Mouse (Mus musculus) kidney, postnatal 0 days (tissue): Measurements from ENCODE around the gene Gm37240. TPM values are rescaled to one million over a fixed set of nuclear protein-coding genes. Genes with fewer than 3 reads are reported as not detected.

Experiments used
- ATAC-seq: fragments of 200-750 bp; cut with Nextera tagmentation; replicated peaks from 2 replicates; pipeline ENCODE4 v1.8.0; 2017; ENCODE audit warnings: low read depth, moderate number of reproducible peaks, moderate TSS enrichment, moderate library complexity; ENCODE audit not compliant: low FRiP score
- DNase-seq: peaks from one replicate; pipeline ENCODE4 v3.0.0-alpha.2; 2016; ENCODE audit warnings: low spot score
- H3K27ac ChIP-seq: fragments of 300-500 bp; sonication (generic); 2 replicates; pipeline ENCODE4 v1.5.1; 2014; ENCODE audit warnings: mild to moderate bottlenecking
- H3K27me3 ChIP-seq: fragments of 300-500 bp; sonication (generic); 2 replicates; pipeline ENCODE4 v1.6.1; 2014; ENCODE audit warnings: low read length, mixed read lengths; ENCODE audit not compliant: insufficient read depth
- H3K36me3 ChIP-seq: fragments of 300-500 bp; sonication (generic); 2 replicates; pipeline ENCODE4 v1.6.1; 2014; ENCODE audit warnings: low read length, mixed read lengths; ENCODE audit not compliant: insufficient read depth
- H3K4me1 ChIP-seq: fragments of 300-500 bp; sonication (generic); replicated peaks from 2 replicates; pipeline ENCODE4 v1.6.1; 2014; ENCODE audit warnings: antibody characterized with exemption, low read length, mixed read lengths; ENCODE audit not compliant: insufficient read depth
- H3K4me2 ChIP-seq: fragments of 300-500 bp; sonication (generic); 2 replicates; pipeline ENCODE4 v1.6.1; 2014; ENCODE audit warnings: mild to moderate bottlenecking, low read length, moderate library complexity, mixed read lengths
- H3K4me3 ChIP-seq: fragments of 300-500 bp; sonication (generic); replicated peaks from 2 replicates; pipeline ENCODE4 v1.5.1; 2014; ENCODE audit warnings: low read depth, low read length
- H3K9ac ChIP-seq: fragments of 300-500 bp; sonication (generic); 2 replicates; pipeline ENCODE4 v1.6.1; 2014; ENCODE audit warnings: low read depth, low read length
- H3K9me3 ChIP-seq: fragments of 300-500 bp; sonication (generic); replicated peaks from 2 replicates; pipeline ENCODE4 v1.6.1; 2016; ENCODE audit warnings: low read length, inconsistent platforms, mixed read lengths
- CTCF ChIP-seq: IDR thresholded peaks from 2 replicates; pipeline ENCODE4 v1.5.1; 2016; ENCODE audit warnings: antibody characterized with exemption, low read depth, mild to moderate bottlenecking, moderate library complexity
- WGBS: fragments of 180-500 bp; shearing (Covaris S2); extraction: QIAGEN DNeasy Blood & Tissue Kit; methylation state at CpG from one replicate; pipeline ENCODE4 v1.1.7; 2014; 5-methylcytosine and 5-hydroxymethylcytosine counted together
- polyA plus RNA-seq: library from polyadenylated mRNA; unstranded; fragments of >200 nt; fragmentation: Nextera tagmentation; extraction: Ambion mirVana; gene quantifications from 2 replicates; pipeline ENCODE4 v1.2.1, GENCODE M21; 2015

The Gm37240 gene
- polyA plus RNA-seq, 1 experiment from 2014 or later = 10.8 TPM

DNA sequence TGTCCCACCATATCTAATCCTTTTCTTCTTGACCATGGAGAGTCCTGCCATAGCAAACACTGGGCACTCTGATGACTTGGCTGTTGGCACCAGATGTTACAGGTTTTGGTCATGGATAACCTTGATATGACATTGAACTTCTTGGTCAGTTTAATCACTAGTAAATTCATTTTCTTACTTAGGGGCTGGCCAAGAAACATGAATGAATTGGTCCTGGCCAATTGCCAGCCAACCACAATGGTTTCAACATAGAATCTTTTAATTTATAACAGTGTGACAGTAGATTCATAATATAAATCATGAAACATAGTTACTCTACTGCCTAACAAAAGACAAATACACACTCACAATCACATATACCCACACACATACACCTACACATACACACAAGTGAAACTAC is 501.9 kb downstream of the Gm37240 start:
- TF ChIP-seq CTCF = no peak
- Histone ChIP-seq H3K27ac (no peak overlapping the region), H3K4me3 (no peak overlapping the region), H3K9me3 (no peaks in the 10 kb centered on the region), H3K4me2 (no peak overlapping the region), H3K9ac (no peak overlapping the region), H3K27me3 (no peaks in the 10 kb centered on the region), H3K4me1 (no peaks in the 10 kb centered on the region), H3K36me3 (no peaks in the 10 kb centered on the region)
- no peak for ATAC-seq
- DNase-seq = no peak

DNA sequence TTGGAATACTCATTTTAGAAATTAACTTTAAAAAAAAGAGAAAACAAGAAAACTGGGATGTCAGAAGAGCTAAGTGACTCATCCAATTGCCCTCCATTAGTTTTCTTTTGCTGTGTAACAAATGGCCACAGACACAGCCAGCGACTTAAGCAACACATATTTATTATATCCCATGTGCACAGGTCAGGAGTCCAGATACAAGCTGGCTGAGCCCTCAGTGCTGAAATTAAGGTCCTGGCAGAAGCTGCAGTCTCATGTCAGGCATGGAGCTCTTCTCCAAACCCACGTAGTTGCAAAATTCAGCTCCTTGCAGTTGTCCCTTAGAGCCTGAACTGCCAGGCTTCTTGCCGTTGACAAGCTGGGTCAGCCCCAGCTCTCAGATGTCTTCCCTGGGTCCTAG is 504.0 kb downstream of the Gm37240 start:
- Histone ChIP-seq H3K4me3 (no peak overlapping the region), H3K9ac (no peak overlapping the region), H3K4me1 (no peaks in the 10 kb centered on the region), H3K27ac (no peak overlapping the region), H3K27me3 (no peaks in the 10 kb centered on the region), H3K36me3 (no peaks in the 10 kb centered on the region), H3K9me3 (no peaks in the 10 kb centered on the region), H3K4me2 (no peak overlapping the region)
- TF ChIP-seq CTCF = no peak
- ATAC-seq (no peak), DNase-seq (no peak)
- WGBS = 67% methylated on average over 3 of the region's 3 CpGs

DNA sequence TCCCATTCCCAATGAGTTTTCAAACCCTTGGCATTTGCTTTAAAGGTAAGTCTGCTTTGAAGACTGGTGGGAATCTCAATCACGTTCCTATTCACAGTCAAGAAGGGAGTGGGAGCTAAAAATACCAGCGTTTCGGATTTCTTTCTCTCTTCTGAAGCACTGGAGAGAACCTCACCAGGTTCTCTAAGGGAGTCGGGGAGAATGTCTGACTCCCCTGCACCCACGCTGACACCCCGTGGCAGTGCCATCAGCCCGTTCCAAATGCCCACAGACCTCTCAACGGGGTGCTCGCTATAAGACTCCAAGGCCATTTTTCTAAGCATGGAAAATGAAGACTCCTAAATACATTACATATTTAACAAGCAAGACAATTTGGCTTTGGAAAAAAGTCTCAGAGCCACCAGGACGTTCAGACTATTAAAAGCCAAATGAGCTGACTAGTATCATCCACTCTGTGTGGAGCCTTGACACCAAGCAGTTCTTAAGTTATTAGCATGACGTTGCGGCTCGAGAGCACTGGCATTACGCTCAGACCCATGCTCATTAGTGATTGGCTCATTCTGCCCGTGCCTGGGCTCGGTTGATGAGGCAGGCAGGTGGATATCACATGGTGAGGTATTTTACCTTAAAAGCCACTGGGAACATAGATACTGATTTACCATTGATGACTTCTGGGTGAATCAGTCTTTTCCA is 508.5 kb downstream of the Gm37240 start:
- H3K9me3 ChIP-seq = no peaks in the 10 kb centered on the region
- no peak overlapping the region for H3K4me3 ChIP-seq
- H3K27me3 ChIP-seq = no peaks in the 10 kb centered on the region
- H3K9ac ChIP-seq = no peak overlapping the region
- ATAC-seq = no peak
- H3K4me2 ChIP-seq = no peak overlapping the region
- H3K36me3 ChIP-seq = no peaks in the 10 kb centered on the region
- WGBS = 50% methylated on average over 16 of the region's 16 CpGs
- TF ChIP-seq CTCF = no peak
- DNase-seq = peak; percentile 33
- no peak overlapping the region for H3K27ac ChIP-seq
- no peaks in the 10 kb centered on the region; the same call in 1 of the 2 replicates for H3K4me1 ChIP-seq

GRCm38 (mm10) chr3:85377946-85378702 is 509.2 kb downstream of the Gm37240 start:
- no peak for TF ChIP-seq CTCF
- Histone ChIP-seq H3K27me3 (no peaks in the 10 kb centered on the region), H3K36me3 (no peaks in the 10 kb centered on the region), H3K4me3 (no peak overlapping the region), H3K27ac (no peak overlapping the region), H3K9me3 (no peaks in the 10 kb centered on the region), H3K4me1 (no peaks in the 10 kb centered on the region; the same call in 1 of the 2 replicates), H3K4me2 (no peak overlapping the region), H3K9ac (no peak overlapping the region)
- WGBS = 47% methylated on average over 13 of the region's 13 CpGs
- DNase-seq (no peak), ATAC-seq (no peak)

DNA sequence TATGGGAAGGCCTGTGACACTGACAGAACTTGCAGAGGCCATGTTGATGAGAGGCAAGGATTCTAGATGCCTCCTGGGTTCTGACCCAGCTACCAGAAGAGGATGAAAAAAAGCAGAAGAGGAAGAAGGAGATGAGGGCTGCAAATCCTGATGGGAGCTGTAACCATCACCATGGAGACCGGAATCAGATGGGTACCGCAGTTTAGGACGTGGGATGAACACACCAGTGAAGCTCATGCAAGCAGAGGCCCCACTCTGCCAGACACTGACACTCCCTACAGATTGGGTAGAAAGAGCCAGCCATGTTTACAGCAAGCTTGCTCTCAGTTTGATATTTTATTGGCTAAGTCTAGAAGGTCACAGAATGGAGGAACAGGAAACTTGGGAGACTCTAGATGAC is 509.8 kb downstream of the Gm37240 start:
- no peaks in the 10 kb centered on the region for H3K27me3 ChIP-seq
- ATAC-seq = no peak
- no peak overlapping the region for H3K27ac ChIP-seq
- no peak overlapping the region for H3K4me3 ChIP-seq
- no peak overlapping the region for H3K9ac ChIP-seq
- H3K4me1 ChIP-seq = no peaks in the 10 kb centered on the region; the same call in 1 of the 2 replicates
- no peaks in the 10 kb centered on the region for H3K36me3 ChIP-seq
- no peaks in the 10 kb centered on the region for H3K9me3 ChIP-seq
- TF ChIP-seq CTCF = no peak
- WGBS = 92% methylated on average over 3 of the region's 3 CpGs
- DNase-seq = no peak
- H3K4me2 ChIP-seq = no peak overlapping the region

- ATAC-seq (no peak), DNase-seq (no peak)
- Histone ChIP-seq H3K27me3 (no peaks in the 10 kb centered on the region), H3K4me3 (no peak overlapping the region), H3K9me3 (no peaks in the 10 kb centered on the region), H3K4me2 (no peak overlapping the region), H3K9ac (no peak overlapping the region), H3K27ac (no peak overlapping the region), H3K4me1 (no peaks in the 10 kb centered on the region; the same call in 1 of the 2 replicates), H3K36me3 (no peaks in the 10 kb centered on the region)
- WGBS = 74% methylated on average over 2 of the region's 2 CpGs
- TF ChIP-seq CTCF = no peak
Observed at GRCm38 (mm10) chr3:85376541-85376940, 510.8 kb downstream of the Gm37240 start.
